Mouse (Mus musculus) hindbrain, embryonic 12.5 days (tissue): ENCODE data around the gene Vps13a. TPM values are rescaled to one million over a fixed set of nuclear protein-coding genes. Genes with fewer than 3 reads are reported as not detected.
"Not testable (repeated sequence)": the region's sequence is repeated elsewhere in the genome, so short reads cannot be mapped to it uniquely, and the experiment has no call there.

Source experiments
- ATAC-seq: fragments of 200-750 bp; cut with Nextera tagmentation; 2 replicates; pipeline ENCODE4 v1.8.0; 2017; ENCODE audit warnings: moderate TSS enrichment; ENCODE audit not compliant: low FRiP score
- H3K27ac ChIP-seq: fragments of 300-500 bp; sonication (generic); 2 replicates; pipeline ENCODE4 v1.5.1; 2016; ENCODE audit warnings: mild to moderate bottlenecking
- H3K27me3 ChIP-seq: fragments of 300-500 bp; sonication (generic); 2 replicates; pipeline ENCODE4 v1.6.1; 2016; ENCODE audit warnings: mild to moderate bottlenecking
- H3K36me3 ChIP-seq: fragments of 300-500 bp; sonication (generic); 2 replicates; pipeline ENCODE4 v1.6.1; 2016; ENCODE audit warnings: mild to moderate bottlenecking
- H3K4me1 ChIP-seq: fragments of 300-500 bp; sonication (generic); 2 replicates; pipeline ENCODE4 v1.6.1; 2016
- H3K4me2 ChIP-seq: fragments of 300-500 bp; sonication (generic); replicated peaks from 2 replicates; pipeline ENCODE4 v1.6.1; 2016; ENCODE audit warnings: mild to moderate bottlenecking
- H3K4me3 ChIP-seq: fragments of 300-500 bp; sonication (generic); 2 replicates; pipeline ENCODE4 v1.5.1; 2016; ENCODE audit warnings: mild to moderate bottlenecking
- H3K9ac ChIP-seq: fragments of 300-500 bp; sonication (generic); 2 replicates; pipeline ENCODE4 v1.6.1; 2016; ENCODE audit warnings: mild to moderate bottlenecking, moderate library complexity
- H3K9me3 ChIP-seq: fragments of 300-500 bp; sonication (generic); replicated peaks from 2 replicates; pipeline ENCODE4 v1.6.1; 2016; ENCODE audit warnings: mild to moderate bottlenecking
- WGBS: fragments of 180-500 bp; shearing (Covaris S2); methylation state at CpG from one replicate; pipeline ENCODE4 v1.1.7; 2016; 5-methylcytosine and 5-hydroxymethylcytosine counted together
- polyA plus RNA-seq: library from polyadenylated mRNA; unstranded; fragments of >200 nt; fragmentation: Nextera tagmentation; extraction: Ambion mirVana; gene quantifications from 2 replicates; pipeline ENCODE4 v1.2.1, GENCODE M21; 2016

Gene Vps13a
- polyA plus RNA-seq, 1 experiment from 2014 or later, result 10.6 TPM

DNA sequence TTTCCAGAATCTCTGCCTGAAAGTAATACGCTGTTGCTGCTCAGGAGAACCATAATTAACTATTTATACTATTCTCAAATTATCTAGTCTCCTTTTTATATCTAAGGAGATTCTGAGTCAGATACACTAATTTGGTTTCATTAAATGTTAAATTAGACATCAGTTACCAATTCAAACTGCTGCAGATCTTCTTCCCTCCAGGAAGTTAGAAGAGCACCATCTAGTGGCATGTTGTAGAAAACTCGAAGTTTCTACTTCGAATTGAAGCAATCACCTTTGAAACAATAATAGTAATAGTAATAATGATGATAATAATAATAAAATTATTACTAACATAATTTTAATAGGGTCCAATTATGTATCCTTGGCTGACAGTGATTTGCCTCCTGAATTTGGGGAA is 4.1 kb upstream of the Vps13a start:
- no peak overlapping the region for H3K9ac ChIP-seq
- peaks cover 10% of the 10 kb centered on the region for H3K27me3 ChIP-seq
- H3K4me2 ChIP-seq, result no peak overlapping the region
- no peak for ATAC-seq
- no peaks in the 10 kb centered on the region for H3K9me3 ChIP-seq
- peaks cover 7% of the 10 kb centered on the region; the same call in 1 of the 2 replicates for H3K4me1 ChIP-seq
- no peaks in the 10 kb centered on the region for H3K36me3 ChIP-seq
- H3K4me3 ChIP-seq, result no peak overlapping the region
- H3K27ac ChIP-seq, result no peak overlapping the region
- 21% methylated on average over 3 of the region's 3 CpGs for WGBS

DNA sequence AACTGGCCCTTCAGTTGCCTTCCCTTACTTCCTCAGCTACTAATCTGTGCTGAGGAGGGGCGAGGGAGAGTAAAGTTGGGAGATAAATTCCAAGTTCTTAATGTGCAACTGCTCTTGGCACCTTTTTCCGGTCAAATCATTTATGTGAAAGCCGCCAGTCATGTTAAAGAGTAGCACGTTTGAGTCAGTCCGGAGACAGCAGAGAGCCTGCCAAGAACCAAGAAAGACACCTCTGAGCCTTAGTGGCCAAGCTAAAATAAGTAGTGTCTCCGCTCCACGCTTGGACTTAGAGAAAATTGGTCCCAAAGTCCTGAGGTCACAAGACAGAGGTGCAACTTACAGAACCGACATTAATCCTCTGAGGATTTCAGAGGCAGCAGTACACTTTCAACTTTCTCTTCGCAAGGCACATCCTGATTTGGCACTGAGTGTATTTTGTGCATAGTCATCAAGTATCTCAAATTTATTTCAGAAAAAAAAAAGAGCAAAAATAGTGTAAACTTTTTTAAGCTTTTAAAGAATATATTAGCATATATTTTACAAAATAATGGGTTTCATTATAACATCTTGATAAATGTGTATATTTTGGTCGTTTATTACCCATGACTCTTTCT is 780 bp upstream of the Vps13a start:
- H3K27me3 ChIP-seq, result peaks cover 13% of the 10 kb centered on the region
- no peaks in the 10 kb centered on the region for H3K9me3 ChIP-seq
- no peaks in the 10 kb centered on the region for H3K36me3 ChIP-seq
- peaks cover 8% of the 10 kb centered on the region; the same call in 1 of the 2 replicates for H3K4me1 ChIP-seq
- peak overlapping the region; percentile 29; the same call in 1 of the 2 replicates for H3K9ac ChIP-seq
- H3K4me2 ChIP-seq, result peak overlapping the region; percentile 96
- peak; percentile 9; the same call in 1 of the 2 replicates for ATAC-seq
- 13% methylated on average over 10 of the region's 10 CpGs for WGBS
- no peak overlapping the region for H3K27ac ChIP-seq
- H3K4me3 ChIP-seq, result peak overlapping the region; percentile 65

DNA sequence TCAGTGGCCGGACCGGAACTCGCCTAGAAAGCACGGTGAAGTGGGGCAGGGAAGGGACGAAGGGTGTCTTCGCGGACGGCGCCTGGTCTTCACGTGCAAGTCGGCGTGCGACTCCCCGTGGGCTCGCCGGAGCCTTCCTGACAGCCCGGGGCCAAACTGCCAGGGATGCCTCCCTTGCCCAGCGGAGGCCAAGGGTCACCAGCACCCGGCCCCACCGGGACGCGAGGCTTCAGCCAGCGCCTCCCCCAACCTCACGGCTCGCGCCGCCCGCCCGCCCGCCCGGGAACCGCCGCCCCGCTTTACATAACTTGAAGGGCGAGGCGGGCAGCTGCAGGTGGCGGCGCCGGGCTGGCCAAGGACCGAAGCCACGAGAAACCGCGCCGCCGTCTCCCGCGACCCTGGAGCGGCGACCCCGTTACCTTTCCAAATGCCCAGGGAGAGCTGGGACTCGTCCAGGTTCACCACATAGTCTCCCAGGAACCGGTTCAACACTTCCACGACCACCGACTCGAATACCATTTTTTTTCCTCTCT is 416 bp downstream of the Vps13a start:
- Histone ChIP-seq H3K27me3 (peaks cover 13% of the 10 kb centered on the region), H3K36me3 (no peaks in the 10 kb centered on the region), H3K9ac (peak overlapping the region; percentile 63), H3K27ac (no peak overlapping the region), H3K4me1 (peaks cover 8% of the 10 kb centered on the region; the same call in 1 of the 2 replicates), H3K4me2 (peak overlapping the region; percentile 96), H3K4me3 (peak overlapping the region; percentile 65), H3K9me3 (no peaks in the 10 kb centered on the region)
- ATAC-seq, result peak; percentile 71
- WGBS, result under 1% methylated on average over 54 of the region's 55 CpGs

DNA sequence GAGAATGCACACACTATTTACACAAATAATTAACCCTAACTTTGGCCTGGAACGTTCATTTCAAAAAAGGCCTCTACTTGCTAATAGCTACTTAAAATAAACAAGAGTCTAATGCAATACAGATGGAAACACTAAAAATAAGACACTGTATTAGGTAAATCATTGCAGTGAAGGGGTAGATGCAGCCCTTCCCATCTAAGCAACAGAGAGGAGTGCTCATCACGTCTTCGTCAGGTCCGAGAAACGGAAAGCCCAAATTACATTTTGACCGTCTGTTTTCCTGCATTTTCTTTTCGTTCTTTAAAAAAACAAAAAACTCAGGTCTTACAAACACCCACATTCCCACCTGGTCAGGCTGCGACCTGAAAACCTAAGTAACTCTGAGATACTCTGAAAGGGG is 947 bp downstream of the Vps13a start:
- Histone ChIP-seq H3K27me3 (peaks cover 13% of the 10 kb centered on the region), H3K27ac (no peak overlapping the region), H3K9me3 (no peaks in the 10 kb centered on the region), H3K36me3 (no peaks in the 10 kb centered on the region), H3K9ac (peak overlapping the region; percentile 63), H3K4me2 (peak overlapping the region; percentile 96), H3K4me1 (peaks cover 8% of the 10 kb centered on the region; the same call in 1 of the 2 replicates), H3K4me3 (peak overlapping the region; percentile 65)
- ATAC-seq, result no peak
- 16% methylated on average over 8 of the region's 8 CpGs for WGBS

DNA sequence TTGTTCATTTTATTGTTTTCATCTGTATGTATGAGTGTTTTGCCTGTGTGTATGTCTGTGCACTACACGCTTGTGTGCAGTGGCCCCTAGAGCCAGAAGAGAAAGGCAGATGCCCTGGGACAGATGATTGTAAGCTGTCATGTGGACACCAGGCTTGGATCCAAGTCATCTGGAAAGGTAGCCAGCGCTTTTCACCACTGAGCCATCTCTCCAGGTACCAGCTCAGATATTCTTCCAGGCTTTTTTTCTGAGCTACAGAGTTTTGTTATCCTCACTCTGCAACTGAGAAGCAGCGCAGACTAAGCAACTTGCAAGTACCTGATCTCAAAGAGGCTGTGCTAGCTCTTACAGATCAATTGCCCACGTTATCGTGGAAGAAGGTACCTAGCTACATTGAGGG is 1.5 kb downstream of the Vps13a start:
- H3K4me2 ChIP-seq, result no peak overlapping the region

DNA sequence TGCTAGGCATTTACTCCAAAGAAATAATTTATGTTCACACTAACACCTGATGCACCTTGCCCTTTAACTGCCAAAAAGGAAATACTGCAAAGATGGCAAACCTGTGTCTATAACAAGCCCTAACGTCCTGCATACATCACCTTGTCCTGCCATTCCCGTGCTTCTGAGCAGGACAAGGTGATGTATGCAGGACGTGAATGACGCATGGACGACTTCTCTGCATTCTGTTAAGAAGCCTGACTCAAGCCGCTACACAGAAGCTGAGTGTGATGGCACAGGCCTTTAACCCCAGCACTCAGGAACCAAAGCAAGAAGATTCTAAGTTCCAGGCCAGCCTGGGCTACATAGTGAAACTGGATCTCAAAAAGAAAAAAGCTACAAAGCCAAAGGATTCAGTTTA is 2.2 kb downstream of the Vps13a start:
- WGBS, result 71% methylated on average over 6 of the region's 6 CpGs
- no peak overlapping the region for H3K4me3 ChIP-seq
- H3K9me3 ChIP-seq, result no peaks in the 10 kb centered on the region
- no peak for ATAC-seq
- H3K27ac ChIP-seq, result no peak overlapping the region
- peaks cover 13% of the 10 kb centered on the region for H3K27me3 ChIP-seq
- H3K4me1 ChIP-seq, result peaks cover 8% of the 10 kb centered on the region; the same call in 1 of the 2 replicates
- H3K36me3 ChIP-seq, result no peaks in the 10 kb centered on the region
- no peak overlapping the region for H3K4me2 ChIP-seq
- H3K9ac ChIP-seq, result no peak overlapping the region

More for the DNA sequence above, 1.5 kb downstream of the Vps13a start:
- ATAC-seq, result no peak
- Histone ChIP-seq H3K9me3 (no peaks in the 10 kb centered on the region), H3K27me3 (peaks cover 13% of the 10 kb centered on the region), H3K4me3 (no peak overlapping the region), H3K9ac (no peak overlapping the region), H3K27ac (no peak overlapping the region), H3K36me3 (no peaks in the 10 kb centered on the region), H3K4me1 (peaks cover 8% of the 10 kb centered on the region; the same call in 1 of the 2 replicates)
- 73% methylated on average over 5 of the region's 5 CpGs for WGBS

DNA sequence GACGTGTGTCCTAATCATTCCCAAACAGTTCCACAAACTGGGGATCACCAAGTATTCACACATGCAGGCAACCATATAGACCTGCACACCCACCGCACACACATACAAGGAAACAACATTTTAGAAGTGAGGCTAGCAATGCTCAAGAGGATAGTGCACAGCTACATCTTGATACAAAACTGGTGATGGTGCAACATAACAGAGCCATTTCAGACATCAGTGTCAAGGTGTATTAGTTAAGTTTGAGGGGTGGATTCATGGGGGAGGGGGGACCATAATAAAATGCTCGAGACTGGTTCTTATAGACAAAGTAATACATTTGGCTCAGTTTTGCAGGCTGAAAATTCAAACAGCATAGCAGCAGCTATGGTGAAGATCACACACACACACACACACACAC is 2.8 kb downstream of the Vps13a start:
- Histone ChIP-seq H3K4me2 (no peak overlapping the region), H3K9ac (no peak overlapping the region), H3K4me3 (no peak overlapping the region), H3K36me3 (no peaks in the 10 kb centered on the region), H3K9me3 (no peaks in the 10 kb centered on the region), H3K27ac (no peak overlapping the region), H3K27me3 (peaks cover 13% of the 10 kb centered on the region), H3K4me1 (peaks cover 8% of the 10 kb centered on the region; the same call in 1 of the 2 replicates)
- WGBS, result 80% methylated on average over 3 of the region's 3 CpGs
- ATAC-seq, result no peak

DNA sequence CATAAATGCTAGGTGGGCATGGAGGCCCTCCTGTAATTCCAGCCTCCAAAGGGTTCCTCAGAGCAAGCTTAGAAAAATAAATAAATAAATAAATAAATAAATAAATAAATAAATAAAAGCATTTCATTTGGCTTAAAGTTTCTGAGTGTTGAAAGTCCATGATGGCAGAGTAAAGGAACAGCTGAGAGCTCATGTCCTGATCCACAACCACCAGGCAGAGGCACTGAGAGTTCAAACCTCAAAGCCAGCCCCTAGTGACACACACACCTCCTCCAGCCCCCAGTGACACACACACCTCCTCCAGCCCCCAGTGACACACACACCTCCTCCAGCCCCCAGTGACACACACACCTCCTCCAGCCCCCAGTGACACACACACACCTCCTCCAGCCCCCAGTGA is 3.3 kb downstream of the Vps13a start:
- not testable (repeated sequence) for H3K27me3 ChIP-seq, H3K4me3 ChIP-seq, H3K9ac ChIP-seq, H3K4me2 ChIP-seq, H3K9me3 ChIP-seq, H3K27ac ChIP-seq, H3K36me3 ChIP-seq, H3K4me1 ChIP-seq, ATAC-seq

DNA sequence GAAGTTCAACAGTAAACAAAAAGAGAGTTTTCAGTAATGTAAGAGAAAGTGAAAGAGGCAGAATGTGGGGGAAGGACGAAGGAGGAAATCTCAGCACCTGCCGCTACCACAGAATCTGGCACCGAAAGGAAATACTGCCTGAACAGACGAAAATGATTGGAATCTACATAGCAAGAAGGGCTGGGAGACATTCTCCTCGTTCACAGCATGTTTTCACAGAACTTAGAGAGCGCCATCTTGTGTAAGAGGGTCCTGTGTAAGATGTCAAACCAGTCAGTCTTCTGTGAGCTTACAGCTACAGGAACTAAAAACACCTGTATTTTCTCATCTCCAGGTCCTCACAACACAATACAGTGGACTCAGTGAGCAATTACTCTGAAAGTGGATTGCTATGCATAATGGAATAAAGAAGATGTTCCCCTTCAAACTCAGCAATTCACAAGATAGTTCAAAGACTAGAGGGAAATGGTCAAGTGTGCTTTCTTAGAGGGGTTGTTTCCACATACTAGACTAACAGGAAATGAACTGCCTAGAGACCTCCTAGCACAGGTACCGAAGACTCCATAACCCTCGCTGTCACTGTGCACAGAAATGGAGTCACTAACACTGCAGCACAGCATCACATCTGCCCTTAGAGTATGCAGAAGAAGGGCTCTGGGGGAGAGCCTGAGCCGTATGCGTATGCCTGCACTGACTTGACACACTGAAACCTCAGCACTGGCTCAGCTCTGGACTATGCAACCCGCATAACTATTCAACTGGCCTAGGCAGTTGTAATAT is 7.3 kb downstream of the Vps13a start:
- Histone ChIP-seq H3K4me2 (no peak overlapping the region), H3K9me3 (no peaks in the 10 kb centered on the region), H3K27me3 (no peaks in the 10 kb centered on the region), H3K9ac (no peak overlapping the region), H3K4me1 (no peaks in the 10 kb centered on the region), H3K36me3 (no peaks in the 10 kb centered on the region), H3K27ac (no peak overlapping the region), H3K4me3 (no peak overlapping the region)
- ATAC-seq, result no peak
- WGBS, result 71% methylated on average over 11 of the region's 11 CpGs

DNA sequence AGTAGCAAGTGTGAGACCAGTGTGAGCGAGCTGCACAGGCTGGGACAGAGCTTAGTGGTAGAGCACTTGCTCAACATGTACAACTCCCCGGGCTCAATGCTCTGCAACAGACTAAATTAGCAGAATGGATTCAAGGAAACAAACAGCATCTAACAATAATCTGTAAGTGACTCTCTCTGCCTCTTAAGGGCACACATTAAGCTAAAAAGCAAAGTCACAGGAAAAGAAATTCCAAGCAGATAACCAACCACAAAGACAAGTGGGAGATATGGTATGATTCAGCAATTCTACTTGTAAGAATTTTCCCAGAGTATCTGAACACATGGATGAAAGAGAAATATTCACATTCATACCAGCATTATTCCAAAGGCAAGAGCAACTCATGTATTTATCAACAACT is 13.3 kb downstream of the Vps13a start:
- Histone ChIP-seq H3K9me3 (no peaks in the 10 kb centered on the region), H3K9ac (no peak overlapping the region), H3K36me3 (no peaks in the 10 kb centered on the region), H3K4me3 (no peak overlapping the region), H3K4me1 (no peaks in the 10 kb centered on the region), H3K27ac (no peak overlapping the region), H3K4me2 (no peak overlapping the region), H3K27me3 (no peaks in the 10 kb centered on the region)
- ATAC-seq, result no peak
- 88% methylated on average over 2 of the region's 2 CpGs for WGBS

DNA sequence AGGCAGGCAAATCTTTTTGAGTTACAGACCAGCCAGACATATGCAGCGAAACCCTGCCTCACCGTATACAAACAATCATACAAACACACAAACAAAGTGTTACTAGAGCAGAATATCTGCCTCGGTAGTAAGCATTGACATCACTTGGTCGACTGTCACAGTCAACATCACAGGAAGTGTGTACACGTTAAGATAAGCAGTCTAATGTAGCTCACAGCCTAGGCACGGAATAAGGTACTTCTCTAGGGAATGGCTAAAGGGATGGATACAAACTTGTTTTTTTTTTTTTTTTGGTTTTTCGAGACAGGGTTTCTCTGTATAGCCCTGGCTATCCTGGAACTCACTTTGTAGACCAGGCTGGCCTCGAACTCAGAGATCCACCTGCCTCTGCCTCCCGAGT is 23.3 kb downstream of the Vps13a start:
- not testable (repeated sequence) for H3K9ac ChIP-seq, H3K9me3 ChIP-seq, H3K4me2 ChIP-seq, ATAC-seq, H3K4me3 ChIP-seq, H3K36me3 ChIP-seq, H3K27me3 ChIP-seq, H3K4me1 ChIP-seq, H3K27ac ChIP-seq
- 92% methylated on average over 9 of the region's 9 CpGs for WGBS

DNA sequence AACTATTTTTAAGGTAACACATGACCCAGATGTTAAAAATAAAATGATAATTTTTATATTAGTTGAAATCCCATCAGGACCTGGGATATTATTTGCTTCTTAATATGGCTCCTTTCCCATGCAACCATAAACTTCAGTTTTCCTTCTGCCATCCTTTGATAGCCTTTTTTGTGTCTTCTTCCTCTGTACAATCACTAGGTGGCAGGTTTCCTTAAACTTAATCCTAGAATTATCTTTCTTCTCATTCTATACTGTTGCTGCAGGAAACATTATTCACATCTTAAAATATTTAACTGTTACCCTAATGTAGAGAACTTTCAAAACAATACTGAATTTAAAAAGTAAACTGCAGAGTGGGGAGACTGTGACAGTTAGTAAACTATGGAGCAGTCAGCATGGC is 24.9 kb downstream of the Vps13a start:
- Histone ChIP-seq H3K9ac (no peak overlapping the region), H3K27ac (no peak overlapping the region), H3K4me1 (no peaks in the 10 kb centered on the region), H3K4me3 (no peak overlapping the region), H3K27me3 (no peaks in the 10 kb centered on the region), H3K4me2 (no peak overlapping the region), H3K9me3 (no peaks in the 10 kb centered on the region), H3K36me3 (no peaks in the 10 kb centered on the region)
- no peak for ATAC-seq
